Mouse (Mus musculus) liver, embryonic 14.5 days (tissue): ENCODE measurements around the gene Treml1. TPM values are rescaled to one million over a fixed set of nuclear protein-coding genes. Genes with fewer than 3 reads are reported as not detected.
"Not testable (repeated sequence)": the region's sequence is repeated elsewhere in the genome, so short reads cannot be mapped to it uniquely, and the experiment has no call there.

Experiments used
- ATAC-seq: fragments of 200-750 bp; cut with Nextera tagmentation; 2 replicates; pipeline ENCODE4 v1.8.0; 2017; ENCODE audit warnings: moderate number of reproducible peaks, mild to moderate bottlenecking, moderate library complexity; ENCODE audit not compliant: insufficient read depth
- DNase-seq, 3 experiments: peaks; one replicate each; pipeline ENCODE4 v3.0.0-alpha.2; 2012 to 2013; ENCODE audit warnings: low read depth in 3 of 3, low spot score in 3 of 3
- H3K27ac ChIP-seq: fragments of 300-500 bp; sonication (generic); 2 replicates; pipeline ENCODE4 v1.5.1; 2014; ENCODE audit warnings: moderate library complexity, mild to moderate bottlenecking, control low read depth, inconsistent platforms
- H3K27me3 ChIP-seq: fragments of 300-500 bp; sonication (generic); 2 replicates; pipeline ENCODE4 v1.6.1; 2014; ENCODE audit warnings: mild to moderate bottlenecking, low read length, moderate library complexity; ENCODE audit not compliant: control insufficient read depth, insufficient read depth
- H3K36me3 ChIP-seq: fragments of 300-500 bp; sonication (generic); replicated peaks from 2 replicates; pipeline ENCODE4 v1.6.1; 2014; ENCODE audit warnings: low read depth; ENCODE audit not compliant: control insufficient read depth, insufficient read depth
- H3K4me1 ChIP-seq, 2 experiments: fragments of 200-500 bp in 1 of 2; fragments of 300-500 bp in 1 of 2; sonication (generic) in 1 of 2; replicated peaks; 2 replicates each; pipeline ENCODE4 v1.6.1; 2012 to 2014; ENCODE audit warnings: antibody characterized with exemption in 1 of 2, inconsistent platforms in 1 of 2, low read length in 1 of 2; ENCODE audit not compliant: control insufficient read depth in 2 of 2, insufficient read depth in 2 of 2
- H3K4me2 ChIP-seq: fragments of 300-500 bp; sonication (generic); 2 replicates; pipeline ENCODE4 v1.6.1; 2014; ENCODE audit warnings: low read depth, mild to moderate bottlenecking, control low read depth, moderate library complexity
- H3K4me3 ChIP-seq, 2 experiments: fragments of 200-500 bp in 1 of 2; fragments of 300-500 bp in 1 of 2; sonication (generic) in 1 of 2; 2 replicates each; pipeline ENCODE4 v1.5.1; 2012 to 2014; ENCODE audit warnings: low read depth in 2 of 2, low read length in 2 of 2, mild to moderate bottlenecking in 2 of 2, control low read depth in 1 of 2, inconsistent platforms in 1 of 2, moderate library complexity in 1 of 2; ENCODE audit not compliant: insufficient read depth in 1 of 2
- H3K9ac ChIP-seq: fragments of 300-500 bp; sonication (generic); replicated peaks from 2 replicates; pipeline ENCODE4 v1.6.1; 2014; ENCODE audit warnings: mild to moderate bottlenecking, control low read depth, moderate library complexity
- H3K9me3 ChIP-seq: fragments of 300-500 bp; sonication (generic); 2 replicates; pipeline ENCODE4 v1.6.1; 2016; ENCODE audit warnings: low read length, mixed read lengths; ENCODE audit not compliant: control insufficient read depth
- CTCF ChIP-seq: IDR thresholded peaks from 2 replicates; pipeline ENCODE4 v1.5.1; 2016; ENCODE audit warnings: antibody characterized with exemption, low read depth, control low read depth
- EP300 ChIP-seq: IDR thresholded peaks from 2 replicates; pipeline ENCODE4 v1.6.1; 2016; ENCODE audit warnings: antibody characterized with exemption, low read depth
- WGBS: fragments of 180-500 bp; shearing (Covaris S2); extraction: QIAGEN DNeasy Blood & Tissue Kit; methylation state at CpG from one replicate; pipeline ENCODE4 v1.1.7; 2014; ENCODE audit not compliant: insufficient replicate concordance; 5-methylcytosine and 5-hydroxymethylcytosine counted together
- polyA plus RNA-seq, 2 experiments: library from polyadenylated mRNA; depleted of rRNA in 1 of 2; stranded (reverse) in 1 of 2; unstranded in 1 of 2; fragments of >200 nt; fragmentation: Nextera tagmentation in 1 of 2; extraction: Ambion mirVana in 1 of 2; gene quantifications; 2 replicates each; pipeline versions ENCODE4 v1.2.1 to v1.2.3; 2012 to 2014

The Treml1 gene
- polyA plus RNA-seq, 2 experiments: 13.9 to 16.4 TPM

DNA sequence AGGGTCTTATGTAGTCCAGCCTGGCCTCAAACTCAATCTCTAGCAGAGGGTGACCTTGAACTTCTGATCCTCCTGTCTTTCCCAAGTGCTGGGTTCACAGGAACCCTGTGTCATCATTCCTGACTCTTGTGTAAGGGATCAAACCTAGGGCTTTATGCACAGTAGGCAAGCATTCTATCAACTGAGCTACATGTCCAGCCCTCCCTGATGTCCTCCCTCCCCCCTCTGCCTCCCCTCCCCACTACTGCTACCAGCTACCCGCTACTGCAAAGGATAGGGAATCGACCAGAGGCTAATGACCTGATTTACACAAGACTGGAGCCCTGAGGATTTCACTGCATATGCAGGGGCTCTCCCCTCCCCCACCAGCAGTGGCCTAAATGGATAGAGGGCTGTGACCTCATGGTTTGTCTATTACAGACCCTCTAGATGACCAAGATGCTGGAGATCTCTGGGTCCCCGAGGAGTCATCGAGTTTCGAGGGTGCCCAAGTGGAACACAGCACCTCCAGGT, 9.0 kb upstream of the Treml1 start:
- Histone ChIP-seq H3K4me1 (no peaks in the 10 kb centered on the region; a peak in 1 of 4 replicates), H3K27ac (no peak overlapping the region), H3K4me2 (no peak overlapping the region), H3K9ac (no peak overlapping the region), H3K27me3 (no peaks in the 10 kb centered on the region), H3K9me3 (no peaks in the 10 kb centered on the region), H3K4me3 (no peak overlapping the region), H3K36me3 (no peaks in the 10 kb centered on the region)
- DNase-seq: no peak
- no peak for ATAC-seq
- TF ChIP-seq CTCF: no peak
- TF ChIP-seq EP300: no peak
- WGBS: 68% methylated on average over 5 of the region's 5 CpGs

DNA sequence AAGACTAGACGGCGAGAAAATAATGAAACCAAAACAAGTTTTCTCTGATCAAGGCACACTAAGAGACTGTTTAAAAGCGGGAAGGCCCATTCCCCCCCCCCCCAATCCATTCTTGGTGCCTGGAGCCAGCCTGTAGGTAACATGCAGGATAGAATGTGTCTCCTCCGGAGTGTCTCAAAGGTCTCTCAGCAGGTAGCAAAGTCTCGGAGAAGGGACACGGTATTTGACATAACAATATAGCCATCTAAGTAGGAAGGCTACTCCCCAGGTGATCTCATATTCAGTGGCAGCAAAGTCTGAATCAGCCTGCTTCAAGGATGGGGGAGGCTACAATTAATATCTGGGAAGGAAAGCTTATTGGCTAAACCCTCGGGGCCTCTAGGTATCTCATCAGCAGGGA, 6.7 kb upstream of the Treml1 start:
- H3K36me3 ChIP-seq, DNase-seq, H3K27ac ChIP-seq, H3K9me3 ChIP-seq, H3K4me2 ChIP-seq, H3K4me3 ChIP-seq, H3K4me1 ChIP-seq, H3K9ac ChIP-seq, ATAC-seq, H3K27me3 ChIP-seq: not testable (repeated sequence)
- WGBS: 76% methylated on average over 7 of the region's 7 CpGs

DNA sequence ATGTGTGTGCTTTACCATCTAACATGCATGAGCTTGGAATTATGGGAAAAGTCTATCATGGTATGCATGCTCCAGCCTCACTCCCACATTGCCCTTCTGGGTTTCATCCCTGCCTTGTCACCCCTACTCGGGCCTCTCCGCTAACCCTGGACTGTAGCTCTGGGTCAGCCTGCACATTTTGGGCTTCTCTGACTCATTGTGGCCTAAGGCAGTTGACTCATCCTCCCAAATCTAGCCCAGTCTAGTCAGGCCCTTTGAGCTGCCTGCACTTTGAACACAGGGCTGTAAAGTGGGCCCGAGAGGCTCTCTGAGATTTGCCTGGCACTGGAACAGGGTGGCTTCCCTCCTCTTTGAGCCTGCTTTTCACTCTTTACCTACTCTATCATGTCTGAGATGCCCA, 3.9 kb upstream of the Treml1 start:
- WGBS: 59% methylated on average over 3 of the region's 3 CpGs
- no peak for ATAC-seq

DNA sequence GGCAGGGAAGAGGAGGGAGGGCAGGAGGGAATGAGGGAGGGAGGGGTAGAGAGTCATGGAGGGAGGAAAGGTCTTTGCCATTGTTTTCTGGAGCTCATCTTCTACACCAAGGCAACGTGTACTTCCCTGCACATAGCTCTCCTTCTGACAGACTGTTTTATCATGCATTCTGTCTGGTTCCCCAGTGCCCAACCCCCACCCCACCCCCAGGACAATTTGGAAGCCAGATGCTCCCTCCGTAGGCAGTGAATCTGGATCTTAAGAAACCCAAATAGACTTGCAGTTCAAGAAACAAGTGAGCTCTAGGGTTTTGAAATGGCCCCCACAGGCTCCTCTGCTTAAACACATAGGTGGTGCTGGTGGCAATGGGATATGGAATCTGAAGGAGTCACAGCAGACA, 1.8 kb upstream of the Treml1 start:
- Histone ChIP-seq H3K4me2 (no peak overlapping the region), H3K36me3 (no peaks in the 10 kb centered on the region), H3K27ac (no peak overlapping the region), H3K4me3 (no peak overlapping the region), H3K9me3 (no peaks in the 10 kb centered on the region), H3K27me3 (no peaks in the 10 kb centered on the region), H3K4me1 (peaks cover 7 to 14% of the 10 kb centered on the region in 2 experiments), H3K9ac (no peak overlapping the region)
- DNase-seq (no peak), ATAC-seq (no peak)
- TF ChIP-seq CTCF: no peak
- no peak for TF ChIP-seq EP300
- 44% methylated on average over 2 of the region's 2 CpGs for WGBS

More for the DNA sequence above, 3.9 kb upstream of the Treml1 start:
- Histone ChIP-seq H3K4me2 (no peak overlapping the region), H3K4me1 (peaks cover 4 to 10% of the 10 kb centered on the region in 2 experiments), H3K27me3 (no peaks in the 10 kb centered on the region), H3K9ac (no peak overlapping the region), H3K36me3 (no peaks in the 10 kb centered on the region), H3K27ac (no peak overlapping the region), H3K4me3 (no peak overlapping the region), H3K9me3 (no peaks in the 10 kb centered on the region)
- no peak for TF ChIP-seq EP300
- TF ChIP-seq CTCF: no peak
- DNase-seq: no peak

DNA sequence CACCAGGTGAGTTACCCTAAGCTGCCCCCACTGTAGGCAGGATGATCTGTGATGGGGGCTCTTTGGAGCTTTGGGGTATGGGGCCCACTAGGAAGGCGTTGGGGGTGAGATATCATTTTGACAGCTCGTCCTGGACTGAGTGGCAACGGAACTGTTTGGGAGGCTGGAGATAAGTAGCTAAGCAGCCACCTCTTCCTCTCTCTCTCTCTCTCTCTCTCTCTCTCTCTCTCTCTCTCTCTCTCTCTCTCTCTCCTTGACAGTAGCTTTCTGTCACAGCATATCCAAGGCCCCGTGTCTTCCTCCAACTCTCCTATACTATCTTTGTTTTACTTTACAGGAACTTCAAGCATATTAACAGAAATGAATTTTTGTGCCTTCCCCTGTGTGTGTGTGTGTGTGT, 746 bp downstream of the Treml1 start:
- 0 out of 4 replicates have a peak overlapping the region, but pooled peaks of 1 of the 2 experiments have one; percentile 2 for H3K4me3 ChIP-seq

More for the DNA sequence above, 746 bp downstream of the Treml1 start:
- Histone ChIP-seq H3K4me1 (peaks cover 7 to 29% of the 10 kb centered on the region in 2 experiments), H3K9ac (peak overlapping the region; percentile 23), H3K27ac (no peak overlapping the region), H3K9me3 (no peaks in the 10 kb centered on the region), H3K27me3 (no peaks in the 10 kb centered on the region), H3K4me2 (peak overlapping the region; percentile 23), H3K36me3 (no peaks in the 10 kb centered on the region)
- ATAC-seq (peak; percentile 79), DNase-seq (peak in 1 of 3 experiments; percentile 26)
- TF ChIP-seq EP300: peak; percentile 35
- TF ChIP-seq CTCF: no peak
- 9% methylated on average over 4 of the region's 4 CpGs for WGBS
